Mouse (Mus musculus): ENCODE data around the gene Mdm4.

GRCm38 (mm10) chr1:132961751-132962150 lies 68.6 kb downstream of the Mdm4 start:
- TF ChIP-seq EP300 (IDR thresholded peaks at IDR 0.05; ENCODE audit: low read depth) = no peak
- TF ChIP-seq CTCF (IDR thresholded peaks at IDR 0.05; ENCODE audit: low read depth) = no peak
